Mouse (Mus musculus) MEL (cell line): ENCODE results near the gene Kcna7. TPM values are rescaled to one million over a fixed set of nuclear protein-coding genes. Genes with fewer than 3 reads are reported as not detected.

ENCODE experiments used
- DNase-seq: peaks from one replicate; pipeline ENCODE4 v3.0.0; 2011; ENCODE audit warnings: low read depth, low spot score
- H3K27ac ChIP-seq: 2 replicates; pipeline ENCODE4 v1.5.1; 2012; ENCODE audit warnings: low read depth, mild to moderate bottlenecking, control low read depth, low read length, moderate library complexity; ENCODE audit not compliant: control insufficient read depth
- H3K27me3 ChIP-seq, 2 experiments: fragments of 150-350 bp in 1 of 2; sonication (generic) in 1 of 2; 2 replicates each; pipeline ENCODE4 v1.6.1; 2012; ENCODE audit warnings: low read length in 2 of 2, mild to moderate bottlenecking in 2 of 2, improper control_type of control experiment in 1 of 2, moderate library complexity in 1 of 2; ENCODE audit not compliant: insufficient read depth in 2 of 2, control insufficient read depth in 1 of 2
- H3K36me3 ChIP-seq, 2 experiments: 2 replicates each; pipeline ENCODE4 v1.6.1; 2012 to 2014; ENCODE audit warnings: low read length in 2 of 2, improper control_type of control experiment in 1 of 2, inconsistent platforms in 1 of 2, mild to moderate bottlenecking in 1 of 2; ENCODE audit not compliant: insufficient read depth in 2 of 2, control insufficient read depth in 1 of 2
- H3K4me1 ChIP-seq, 2 experiments: fragments of 150-350 bp in 1 of 2; sonication (generic) in 1 of 2; 2 replicates each; pipeline ENCODE4 v1.6.1; 2012; ENCODE audit warnings: low read length in 2 of 2, improper control_type of control experiment in 1 of 2, mild to moderate bottlenecking in 1 of 2; ENCODE audit not compliant: insufficient read depth in 2 of 2, control insufficient read depth in 1 of 2
- H3K4me3 ChIP-seq, 2 experiments: fragments of 150-350 bp in 1 of 2; sonication (generic) in 1 of 2; 2 replicates each; pipeline ENCODE4 v1.5.1; 2012; ENCODE audit warnings: low read depth in 2 of 2, low read length in 2 of 2, mild to moderate bottlenecking in 2 of 2, moderate library complexity in 2 of 2, control low read depth in 1 of 2, improper control_type of control experiment in 1 of 2; ENCODE audit not compliant: control insufficient read depth in 1 of 2, insufficient read depth in 1 of 2
- H3K79me2 ChIP-seq: 2 replicates; pipeline ENCODE4 v1.6.1; 2012; ENCODE audit warnings: mild to moderate bottlenecking, low read length, moderate library complexity; ENCODE audit not compliant: control insufficient read depth, poor library complexity, insufficient read depth
- H3K9ac ChIP-seq: 2 replicates; pipeline ENCODE4 v1.6.1; 2012; ENCODE audit warnings: low read depth, mild to moderate bottlenecking, control low read depth, low read length, moderate library complexity; ENCODE audit not compliant: control insufficient read depth, poor library complexity, severe bottlenecking
- H3K9me3 ChIP-seq: fragments of 150-350 bp; sonication (generic); replicated peaks from 2 replicates; pipeline ENCODE4 v1.6.1; 2012; ENCODE audit warnings: mild to moderate bottlenecking, low read length, improper control_type of control experiment, moderate library complexity; ENCODE audit not compliant: insufficient read depth
- BHLHE40 ChIP-seq: IDR thresholded peaks from 2 replicates; pipeline ENCODE4 v1.6.1; 2012; ENCODE audit warnings: low read depth, mild to moderate bottlenecking, inconsistent platforms, low read length, improper control_type of control experiment, borderline replicate concordance
- CHD1 ChIP-seq: IDR thresholded peaks from 2 replicates; pipeline ENCODE4 v1.6.1; 2012; ENCODE audit warnings: low read depth, mild to moderate bottlenecking, inconsistent platforms, low read length, improper control_type of control experiment
- CTCF ChIP-seq, 3 experiments: IDR thresholded peaks in 2 of 3; conservative IDR thresholded peaks in 1 of 3; 2 replicates each; pipeline ENCODE4 v1.5.1; 2011 to 2012; ENCODE audit warnings: low read length in 3 of 3, low read depth in 2 of 3, mild to moderate bottlenecking in 2 of 3, improper control_type of control experiment in 1 of 3, inconsistent platforms in 1 of 3, mixed read lengths in 1 of 3, moderate library complexity in 1 of 3; ENCODE audit not compliant: control insufficient read depth in 1 of 3, insufficient read depth in 1 of 3, poor library complexity in 1 of 3, severe bottlenecking in 1 of 3
- E2F4 ChIP-seq: IDR thresholded peaks from 2 replicates; pipeline ENCODE4 v1.6.1; 2011; ENCODE audit warnings: low read depth, low read length, improper control_type of control experiment, borderline replicate concordance
- EP300 ChIP-seq, 2 experiments: IDR thresholded peaks; 2 replicates each; pipeline ENCODE4 v1.6.1; 2011; ENCODE audit warnings: improper control_type of control experiment in 2 of 2, low read length in 2 of 2, low read depth in 1 of 2, mild to moderate bottlenecking in 1 of 2
- HCFC1 ChIP-seq: IDR thresholded peaks from 2 replicates; pipeline ENCODE4 v1.6.1; 2012; ENCODE audit warnings: low read depth, mild to moderate bottlenecking, inconsistent platforms, low read length, improper control_type of control experiment, moderate library complexity
- MAX ChIP-seq: IDR thresholded peaks from 2 replicates; pipeline ENCODE4 v1.6.1; 2011; ENCODE audit warnings: low read length, improper control_type of control experiment
- MXI1 ChIP-seq: IDR thresholded peaks from 2 replicates; pipeline ENCODE4 v1.6.1; 2011; ENCODE audit warnings: mild to moderate bottlenecking, low read depth, low read length, improper control_type of control experiment
- NELFE ChIP-seq: IDR thresholded peaks from 2 replicates; pipeline ENCODE4 v1.6.1; 2011; ENCODE audit warnings: low read depth, low read length, improper control_type of control experiment
- NRF1 ChIP-seq: IDR thresholded peaks from 2 replicates; pipeline ENCODE4 v1.6.1; 2014; ENCODE audit warnings: low read depth, mild to moderate bottlenecking, inconsistent platforms, low read length, improper control_type of control experiment, moderate library complexity; ENCODE audit not compliant: poor library complexity, insufficient read depth, severe bottlenecking
- RAD21 ChIP-seq: IDR thresholded peaks from 2 replicates; pipeline ENCODE4 v1.6.1; 2011; ENCODE audit warnings: mild to moderate bottlenecking, low read depth, low read length, improper control_type of control experiment
- SIN3A ChIP-seq: IDR thresholded peaks from 2 replicates; pipeline ENCODE4 v1.6.1; 2012; ENCODE audit warnings: low read length, improper control_type of control experiment, inconsistent platforms
- TBP ChIP-seq: IDR thresholded peaks from 2 replicates; pipeline ENCODE4 v1.8.0; 2011; ENCODE audit warnings: low read depth, low read length, improper control_type of control experiment
- TCF12 ChIP-seq: IDR thresholded peaks from 2 replicates; pipeline ENCODE4 v1.6.1; 2014; ENCODE audit warnings: low read depth, mild to moderate bottlenecking, inconsistent platforms, low read length, improper control_type of control experiment, moderate library complexity
- UBTF ChIP-seq: IDR thresholded peaks from 2 replicates; pipeline ENCODE4 v1.6.1; 2012; ENCODE audit warnings: low read depth, mild to moderate bottlenecking, inconsistent platforms, low read length, improper control_type of control experiment, moderate library complexity, borderline replicate concordance; ENCODE audit not compliant: insufficient read depth
- ZC3H11A ChIP-seq: IDR thresholded peaks from 2 replicates; pipeline ENCODE4 v1.6.1; 2012; ENCODE audit warnings: low read depth, mild to moderate bottlenecking, inconsistent platforms, low read length, improper control_type of control experiment
- ZKSCAN1 ChIP-seq: IDR thresholded peaks from 2 replicates; pipeline ENCODE4 v1.6.1; 2012; ENCODE audit warnings: low read depth, mild to moderate bottlenecking, inconsistent platforms, low read length, improper control_type of control experiment, moderate library complexity
- polyA plus RNA-seq, 2 experiments: library from polyadenylated mRNA; stranded (reverse) in 1 of 2; unstranded in 1 of 2; fragments of >175 nt in 1 of 2; fragments of >200 nt in 1 of 2; gene quantifications; 2 replicates each; pipeline versions ENCODE4 v1.2.1 to v1.2.4; 2012; ENCODE audit warnings: low replicate concordance in 2 of 2, low read depth in 1 of 2; ENCODE audit not compliant: insufficient read length in 2 of 2, insufficient read depth in 1 of 2, missing spikeins in 1 of 2
- total RNA-seq: library from RNA; depleted of rRNA; stranded (reverse); fragments of 300-350 nt; gene quantifications from 2 replicates; pipeline ENCODE4 v1.2.3, GENCODE M21; 2012

The Kcna7 gene
- total and polyA plus RNA-seq, 3 experiments: 0.06 TPM; not detected in 2

- Histone ChIP-seq H3K27ac (no peak overlapping the region), H3K4me3 (no peak overlapping the region), H3K9me3 (no peaks in the 10 kb centered on the region), H3K79me2 (0 out of 2 replicates have a peak, but pooled peaks cover 1% of the 10 kb centered on the region), H3K9ac (no peak overlapping the region), H3K36me3 (peaks cover 0 to 3% of the 10 kb centered on the region in 2 experiments; a peak in 1 of 4 replicates), H3K4me1 (no peaks in the 10 kb centered on the region), H3K27me3 (no peaks in the 10 kb centered on the region)
- no peak for TF ChIP-seq BHLHE40
- no peak for DNase-seq
Observed at GRCm38 (mm10) chr7:45421194-45421593, 15.7 kb downstream of the Kcna7 start.

GRCm38 (mm10) chr7:45426556-45426955 is 21.1 kb downstream of the Kcna7 start:
- no peak for DNase-seq
- H3K9ac ChIP-seq: no peak overlapping the region
- H3K4me3 ChIP-seq: no peak overlapping the region
- TF ChIP-seq CHD1: no peak
- no peak for TF ChIP-seq ZKSCAN1
- TF ChIP-seq TBP: no peak
- TF ChIP-seq RAD21: no peak
- no peak for TF ChIP-seq UBTF
- no peak for TF ChIP-seq MAX
- TF ChIP-seq HCFC1: no peak
- no peak for TF ChIP-seq SIN3A
- no peak for TF ChIP-seq BHLHE40
- no peak for TF ChIP-seq E2F4
- TF ChIP-seq MXI1: no peak
- no peak for TF ChIP-seq CTCF (IDR thresholded peaks at IDR 0.05 in 2 of 3, conservative IDR thresholded peaks at IDR 0.05 in 1 of 3; ENCODE audit: control insufficient read depth in 1 of 3, insufficient read depth in 1 of 3, low read depth in 2 of 3, low read length in 3 of 3, poor library complexity in 1 of 3, severe bottlenecking in 1 of 3)
- TF ChIP-seq NELFE: no peak
- TF ChIP-seq EP300 (IDR thresholded peaks at IDR 0.05; ENCODE audit: low read depth in 1 of 2, low read length in 2 of 2): no peak
- no peak for TF ChIP-seq TCF12
- TF ChIP-seq, all 39 proteins: peak for 0
- Histone ChIP-seq H3K27me3 (no peaks in the 10 kb centered on the region), H3K36me3 (peaks cover 0 to 12% of the 10 kb centered on the region in 2 experiments; a peak in 1 of 4 replicates), H3K79me2 (peaks cover 31% of the 10 kb centered on the region), H3K4me1 (no peaks in the 10 kb centered on the region), H3K9me3 (no peaks in the 10 kb centered on the region), H3K27ac (no peak overlapping the region)

DNA sequence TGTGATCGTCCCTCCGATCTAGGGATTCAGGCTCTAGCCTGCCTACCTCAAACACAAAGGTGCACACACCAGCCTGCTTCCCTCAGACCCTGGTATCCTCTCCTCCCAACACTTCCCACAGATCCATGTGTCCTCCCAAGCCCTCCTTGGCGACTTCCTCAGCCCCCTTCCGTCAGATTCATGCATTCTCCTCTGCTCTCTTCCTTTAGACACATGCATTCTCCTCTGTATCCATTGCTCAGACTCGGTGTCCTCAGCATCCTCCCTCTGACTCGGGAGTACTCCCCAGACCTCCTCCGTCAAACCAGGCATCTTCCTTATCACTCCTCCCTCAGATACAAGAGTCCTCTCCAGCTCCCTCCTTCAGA is 28.4 kb downstream of the Kcna7 start:
- Histone ChIP-seq H3K27me3 (no peaks in the 10 kb centered on the region), H3K9ac (peak overlapping the region; percentile 97), H3K27ac (peak overlapping the region; percentile 90), H3K4me3 (peak overlapping the region; percentile 90 to 97), H3K9me3 (no peaks in the 10 kb centered on the region), H3K4me1 (peaks cover 0 to 9% of the 10 kb centered on the region in 2 experiments; a peak in 3 of 4 replicates), H3K79me2 (peaks cover 55% of the 10 kb centered on the region), H3K36me3 (peaks cover 8% of the 10 kb centered on the region in 2 experiments; a peak in 3 of 4 replicates)
- no peak for DNase-seq
- TF ChIP-seq E2F4 (no peak), NRF1 (no peak), CHD1 (0 out of 2 replicates have a peak, but pooled peaks have one; percentile 14), ZC3H11A (no peak)
